Mouse (Mus musculus) neural tube, embryonic 12.5 days (tissue): Measurements from ENCODE around the gene Lrp10. TPM values are rescaled to one million over a fixed set of nuclear protein-coding genes. Genes with fewer than 3 reads are reported as not detected.

Experiments
- ATAC-seq: fragments of 200-750 bp; cut with Nextera tagmentation; 2 replicates; pipeline ENCODE4 v1.8.0; 2017; ENCODE audit warnings: low read depth, mild to moderate bottlenecking, moderate TSS enrichment, moderate library complexity; ENCODE audit not compliant: low FRiP score
- H3K27ac ChIP-seq: fragments of 300-500 bp; sonication (generic); 2 replicates; pipeline ENCODE4 v1.5.1; 2016
- H3K27me3 ChIP-seq: fragments of 300-500 bp; sonication (generic); replicated peaks from 2 replicates; pipeline ENCODE4 v1.6.1; 2016; ENCODE audit warnings: mild to moderate bottlenecking
- H3K36me3 ChIP-seq: fragments of 300-500 bp; sonication (generic); 2 replicates; pipeline ENCODE4 v1.6.1; 2016; ENCODE audit warnings: mild to moderate bottlenecking
- H3K4me1 ChIP-seq: fragments of 300-500 bp; sonication (generic); 2 replicates; pipeline ENCODE4 v1.6.1; 2016
- H3K4me2 ChIP-seq: fragments of 300-500 bp; sonication (generic); replicated peaks from 2 replicates; pipeline ENCODE4 v1.6.1; 2016; ENCODE audit warnings: mild to moderate bottlenecking
- H3K4me3 ChIP-seq: fragments of 300-500 bp; sonication (generic); 2 replicates; pipeline ENCODE4 v1.5.1; 2016
- H3K9ac ChIP-seq: fragments of 300-500 bp; sonication (generic); 2 replicates; pipeline ENCODE4 v1.6.1; 2016; ENCODE audit warnings: mild to moderate bottlenecking
- H3K9me3 ChIP-seq: fragments of 300-500 bp; sonication (generic); 2 replicates; pipeline ENCODE4 v1.6.1; 2016; ENCODE audit warnings: mild to moderate bottlenecking
- WGBS: fragments of 180-500 bp; shearing (Covaris S2); methylation state at CpG from one replicate; pipeline ENCODE4 v1.1.7; 2016; 5-methylcytosine and 5-hydroxymethylcytosine counted together
- polyA plus RNA-seq: library from polyadenylated mRNA; unstranded; fragments of >200 nt; fragmentation: Nextera tagmentation; extraction: Ambion mirVana; gene quantifications from 2 replicates; pipeline ENCODE4 v1.2.1, GENCODE M21; 2016

Gene Lrp10
- polyA plus RNA-seq, 1 experiment from 2014 or later = 37.5 TPM

- Histone ChIP-seq H3K4me1 (no peaks in the 10 kb centered on the region), H3K27ac (no peak overlapping the region), H3K36me3 (peaks cover 11% of the 10 kb centered on the region), H3K4me2 (peak overlapping the region; percentile 91), H3K9ac (peak overlapping the region; percentile 78), H3K9me3 (no peaks in the 10 kb centered on the region), H3K27me3 (no peaks in the 10 kb centered on the region), H3K4me3 (peak overlapping the region; percentile 78)
- 16% methylated on average over 12 of the region's 12 CpGs for WGBS
- ATAC-seq = peak; percentile 38
These were observed 604 bp upstream of the Lrp10 start for GRCm38 (mm10) chr14:54463108-54463958.

GRCm38 (mm10) chr14:54464293-54465005 lies 512 bp downstream of the Lrp10 start:
- peak; percentile 77 for ATAC-seq
- no peaks in the 10 kb centered on the region for H3K27me3 ChIP-seq
- WGBS = under 1% methylated on average over 55 of the region's 57 CpGs

GRCm38 (mm10) chr14:54471467-54471866 lies 7.5 kb downstream of the Lrp10 start:
- no peaks in the 10 kb centered on the region for H3K9me3 ChIP-seq
- H3K27ac ChIP-seq = no peak overlapping the region
- H3K4me2 ChIP-seq = no peak overlapping the region
- H3K4me3 ChIP-seq = no peak overlapping the region
- no peak for ATAC-seq
- H3K4me1 ChIP-seq = peaks cover 11% of the 10 kb centered on the region
- H3K36me3 ChIP-seq = peaks cover 29% of the 10 kb centered on the region
- H3K27me3 ChIP-seq = no peaks in the 10 kb centered on the region
- WGBS = 89% methylated on average over 2 of the region's 2 CpGs
- no peak overlapping the region for H3K9ac ChIP-seq

More at GRCm38 (mm10) chr14:54464293-54465005, 512 bp downstream of the Lrp10 start:
- Histone ChIP-seq H3K36me3 (peaks cover 22% of the 10 kb centered on the region), H3K9ac (peak overlapping the region; percentile 78), H3K9me3 (no peaks in the 10 kb centered on the region), H3K4me1 (no peaks in the 10 kb centered on the region), H3K27ac (no peak overlapping the region), H3K4me3 (peak overlapping the region; percentile 78), H3K4me2 (peak overlapping the region; percentile 91)

GRCm38 (mm10) chr14:54472671-54473070 lies 8.7 kb downstream of the Lrp10 start:
- peaks cover 4% of the 10 kb centered on the region; the same call in 1 of the 2 replicates for H3K27me3 ChIP-seq
- H3K4me3 ChIP-seq = no peak overlapping the region
- no peak overlapping the region for H3K27ac ChIP-seq
- peaks cover 21% of the 10 kb centered on the region for H3K4me1 ChIP-seq
- H3K36me3 ChIP-seq = peaks cover 25% of the 10 kb centered on the region
- no peak for ATAC-seq
- H3K9ac ChIP-seq = no peak overlapping the region
- WGBS = 84% methylated on average over 5 of the region's 5 CpGs
- H3K4me2 ChIP-seq = no peak overlapping the region
- H3K9me3 ChIP-seq = no peaks in the 10 kb centered on the region

- WGBS = 68% methylated on average over 5 of the region's 5 CpGs
- peaks cover 17% of the 10 kb centered on the region for H3K27me3 ChIP-seq
- no peak overlapping the region for H3K9ac ChIP-seq
- no peak for ATAC-seq
- H3K4me1 ChIP-seq = peaks cover 32% of the 10 kb centered on the region
- no peak overlapping the region for H3K4me3 ChIP-seq
- no peak overlapping the region for H3K4me2 ChIP-seq
- H3K36me3 ChIP-seq = peaks cover 4% of the 10 kb centered on the region; the same call in 1 of the 2 replicates
- H3K9me3 ChIP-seq = no peaks in the 10 kb centered on the region
- no peak overlapping the region for H3K27ac ChIP-seq
These were observed 10.8 kb downstream of the Lrp10 start for GRCm38 (mm10) chr14:54474744-54475143.

GRCm38 (mm10) chr14:54475941-54476844 lies 12.3 kb downstream of the Lrp10 start, which contains the start of gene Rem2:
Rem2 (plus strand) TSS chr14:54476100.
- Histone ChIP-seq H3K27ac (peak within 1 kb of the TSS; percentile 23; the same call in 1 of the 2 replicates), H3K4me1 (peaks cover 32% of the 10 kb centered on the region), H3K27me3 (peaks cover 18% of the 10 kb centered on the region), H3K36me3 (no peaks in the 10 kb centered on the region), H3K9me3 (no peaks in the 10 kb centered on the region), H3K4me3 (peak within 1 kb of the TSS; percentile 53), H3K4me2 (peak within 1 kb of the TSS; percentile 84), H3K9ac (peak within 1 kb of the TSS; percentile 78)
- under 1% methylated on average over 23 of the region's 23 CpGs for WGBS
- ATAC-seq = peak; percentile 89

- Histone ChIP-seq H3K4me3 (peak overlapping the region; percentile 53; the same call in 1 of the 2 replicates), H3K9me3 (no peaks in the 10 kb centered on the region)
These were observed 13.4 kb downstream of the Lrp10 start for GRCm38 (mm10) chr14:54477172-54477909.

GRCm38 (mm10) chr14:54479451-54479920 lies 15.5 kb downstream of the Lrp10 start:
- peak overlapping the region; percentile 35; the same call in 1 of the 2 replicates for H3K9ac ChIP-seq
- 1% methylated on average over 40 of the region's 40 CpGs for WGBS
- H3K4me3 ChIP-seq = peak overlapping the region; percentile 32
- no peak overlapping the region for H3K27ac ChIP-seq
- H3K36me3 ChIP-seq = no peaks in the 10 kb centered on the region
- no peaks in the 10 kb centered on the region for H3K9me3 ChIP-seq
- peaks cover 18% of the 10 kb centered on the region for H3K27me3 ChIP-seq
- ATAC-seq = no peak
- H3K4me1 ChIP-seq = peaks cover 32% of the 10 kb centered on the region
- peak overlapping the region; percentile 60 for H3K4me2 ChIP-seq

More at GRCm38 (mm10) chr14:54477172-54477909, 13.4 kb downstream of the Lrp10 start:
- Histone ChIP-seq H3K27ac (no peak overlapping the region), H3K36me3 (no peaks in the 10 kb centered on the region), H3K4me2 (peak overlapping the region; percentile 84), H3K9ac (peak overlapping the region; percentile 78; the same call in 1 of the 2 replicates), H3K27me3 (peaks cover 18% of the 10 kb centered on the region), H3K4me1 (peaks cover 32% of the 10 kb centered on the region)
- ATAC-seq = no peak
- WGBS = 66% methylated on average over 15 of the region's 15 CpGs

GRCm38 (mm10) chr14:54480673-54481072 lies 16.7 kb downstream of the Lrp10 start:
- H3K36me3 ChIP-seq = no peaks in the 10 kb centered on the region
- no peak overlapping the region for H3K9ac ChIP-seq
- H3K4me2 ChIP-seq = no peak overlapping the region
- H3K4me3 ChIP-seq = no peak overlapping the region
- no peak for ATAC-seq
- H3K9me3 ChIP-seq = no peaks in the 10 kb centered on the region
- H3K4me1 ChIP-seq = peaks cover 26% of the 10 kb centered on the region
- 79% methylated on average over 6 of the region's 6 CpGs for WGBS
- peaks cover 18% of the 10 kb centered on the region for H3K27me3 ChIP-seq
- H3K27ac ChIP-seq = no peak overlapping the region

GRCm38 (mm10) chr14:54481402-54481801 lies 17.5 kb downstream of the Lrp10 start:
- Histone ChIP-seq H3K9ac (no peak overlapping the region), H3K27ac (no peak overlapping the region), H3K36me3 (no peaks in the 10 kb centered on the region), H3K4me2 (no peak overlapping the region), H3K9me3 (no peaks in the 10 kb centered on the region), H3K27me3 (peaks cover 18% of the 10 kb centered on the region), H3K4me1 (peaks cover 22% of the 10 kb centered on the region), H3K4me3 (no peak overlapping the region)
- no peak for ATAC-seq
- 84% methylated on average over 8 of the region's 8 CpGs for WGBS

- Histone ChIP-seq H3K9ac (no peak overlapping the region), H3K27ac (no peak overlapping the region), H3K4me1 (peaks cover 12% of the 10 kb centered on the region), H3K9me3 (no peaks in the 10 kb centered on the region), H3K4me2 (no peak overlapping the region), H3K36me3 (no peaks in the 10 kb centered on the region), H3K27me3 (peaks cover 16% of the 10 kb centered on the region), H3K4me3 (no peak overlapping the region)
- no peak for ATAC-seq
- 43% methylated on average over 9 of the region's 9 CpGs for WGBS
These were observed 18.6 kb downstream of the Lrp10 start for GRCm38 (mm10) chr14:54482498-54482897.
